Mouse (Mus musculus) embryonic facial prominence, embryonic 12.5 days (tissue): ENCODE measurements around the gene Mgst3. TPM values are rescaled to one million over a fixed set of nuclear protein-coding genes. Genes with fewer than 3 reads are reported as not detected.

Source experiments
- ATAC-seq: fragments of 200-750 bp; cut with Nextera tagmentation; 2 replicates; pipeline ENCODE4 v1.8.0; 2017; ENCODE audit not compliant: insufficient number of reproducible peaks, insufficient read depth, low FRiP score, low TSS enrichment
- H3K27ac ChIP-seq: fragments of 300-500 bp; sonication (generic); 2 replicates; pipeline ENCODE4 v1.5.1; 2016; ENCODE audit warnings: mild to moderate bottlenecking
- H3K27me3 ChIP-seq: fragments of 300-500 bp; sonication (generic); 2 replicates; pipeline ENCODE4 v1.6.1; 2016; ENCODE audit warnings: mild to moderate bottlenecking, moderate library complexity
- H3K36me3 ChIP-seq: fragments of 300-500 bp; sonication (generic); 2 replicates; pipeline ENCODE4 v1.6.1; 2016; ENCODE audit warnings: mild to moderate bottlenecking
- H3K4me1 ChIP-seq: fragments of 300-500 bp; sonication (generic); 2 replicates; pipeline ENCODE4 v1.6.1; 2016
- H3K4me2 ChIP-seq: fragments of 300-500 bp; sonication (generic); replicated peaks from 2 replicates; pipeline ENCODE4 v1.6.1; 2016; ENCODE audit warnings: mild to moderate bottlenecking, moderate library complexity
- H3K4me3 ChIP-seq: fragments of 300-500 bp; sonication (generic); 2 replicates; pipeline ENCODE4 v1.5.1; 2016; ENCODE audit warnings: mild to moderate bottlenecking
- H3K9ac ChIP-seq: fragments of 300-500 bp; sonication (generic); 2 replicates; pipeline ENCODE4 v1.6.1; 2016; ENCODE audit warnings: mild to moderate bottlenecking, moderate library complexity
- H3K9me3 ChIP-seq: fragments of 300-500 bp; sonication (generic); 2 replicates; pipeline ENCODE4 v1.6.1; 2016; ENCODE audit warnings: mild to moderate bottlenecking, moderate library complexity
- WGBS: fragments of 180-500 bp; shearing (Covaris S2); methylation state at CpG from one replicate; pipeline ENCODE4 v1.1.7; 2016; 5-methylcytosine and 5-hydroxymethylcytosine counted together
- microRNA-seq: library from miRNA; unstranded; fragments of <30 nt; microRNA quantifications from one replicate; pipeline ENCODE4, GENCODE M21; 2017
- polyA plus RNA-seq: library from polyadenylated mRNA; unstranded; fragments of >200 nt; fragmentation: Nextera tagmentation; extraction: Ambion mirVana; gene quantifications from 2 replicates; pipeline ENCODE4 v1.2.1, GENCODE M21; 2016

The Mgst3 gene
- polyA plus RNA-seq, 1 experiment from 2014 or later: 40.8 TPM

- WGBS: 11% methylated on average over 12 of the region's 12 CpGs
- no peak for ATAC-seq
- no peak overlapping the region for H3K27ac ChIP-seq
Measured at GRCm38 (mm10) chr1:167337463-167338095, 56.1 kb downstream of the Mgst3 start.

GRCm38 (mm10) chr1:167336398-167336797, 57.2 kb downstream of the Mgst3 start:
- ATAC-seq: no peak

More at GRCm38 (mm10) chr1:167337463-167338095, 56.1 kb downstream of the Mgst3 start:
- H3K4me2 ChIP-seq: no peak overlapping the region
- no peak overlapping the region for H3K4me3 ChIP-seq
- no peaks in the 10 kb centered on the region for H3K9me3 ChIP-seq
- peaks cover 7% of the 10 kb centered on the region for H3K36me3 ChIP-seq
- H3K9ac ChIP-seq: no peak overlapping the region
- peaks cover 7% of the 10 kb centered on the region for H3K27me3 ChIP-seq
- no peaks in the 10 kb centered on the region for H3K4me1 ChIP-seq

GRCm38 (mm10) chr1:167331106-167331505, 62.5 kb downstream of the Mgst3 start:
- 89% methylated on average over 8 of the region's 8 CpGs for WGBS
- H3K4me2 ChIP-seq: no peak overlapping the region
- H3K4me1 ChIP-seq: no peaks in the 10 kb centered on the region
- peaks cover 42% of the 10 kb centered on the region for H3K36me3 ChIP-seq
- no peak for ATAC-seq
- no peaks in the 10 kb centered on the region for H3K27me3 ChIP-seq
- no peak overlapping the region for H3K4me3 ChIP-seq
- H3K9ac ChIP-seq: no peak overlapping the region
- H3K27ac ChIP-seq: no peak overlapping the region
- no peaks in the 10 kb centered on the region for H3K9me3 ChIP-seq

More at GRCm38 (mm10) chr1:167336398-167336797, 57.2 kb downstream of the Mgst3 start:
- H3K9me3 ChIP-seq: no peaks in the 10 kb centered on the region
- H3K36me3 ChIP-seq: peaks cover 18% of the 10 kb centered on the region
- H3K27me3 ChIP-seq: peaks cover 5% of the 10 kb centered on the region
- H3K4me2 ChIP-seq: no peak overlapping the region
- 92% methylated on average over 3 of the region's 3 CpGs for WGBS
- H3K27ac ChIP-seq: no peak overlapping the region
- no peak overlapping the region for H3K4me3 ChIP-seq
- no peak overlapping the region for H3K9ac ChIP-seq
- no peaks in the 10 kb centered on the region for H3K4me1 ChIP-seq

- no peak overlapping the region for H3K27ac ChIP-seq
- WGBS: 91% methylated on average over 6 of the region's 6 CpGs
- no peak for ATAC-seq
- no peaks in the 10 kb centered on the region for H3K27me3 ChIP-seq
- H3K4me2 ChIP-seq: no peak overlapping the region
- H3K4me3 ChIP-seq: no peak overlapping the region
- peaks cover 53% of the 10 kb centered on the region for H3K36me3 ChIP-seq
- H3K4me1 ChIP-seq: no peaks in the 10 kb centered on the region
- H3K9me3 ChIP-seq: no peaks in the 10 kb centered on the region
- no peak overlapping the region for H3K9ac ChIP-seq
Measured at GRCm38 (mm10) chr1:167328776-167329175, 64.9 kb downstream of the Mgst3 start.

Small RNAs within 50 kb of the gene (microRNA-seq; reads per million reads assigned to microRNA genes)
- gene Gm25911: 3.1 reads per million, percentile 13 among the genes with 10 or more reads in this experiment

Other genes starting within 250 kb of the Mgst3 start
- 91.9 and 98.2 TPM in 2 replicates for gene Uck2, start 108.5 kb downstream of the Mgst3 start, polyA plus RNA-seq
- gene Tmco1, start 85.5 kb downstream of the Mgst3 start, polyA plus RNA-seq: 64.6 and 66.3 TPM in 2 replicates
- gene Aldh9a1, start 43.9 kb downstream of the Mgst3 start, polyA plus RNA-seq: 56.1 and 56.6 TPM in 2 replicates
- not detected in 2 replicates for gene Lrrc52, start 72.9 kb upstream of the Mgst3 start, polyA plus RNA-seq
- gene Rxrg, start 204.5 kb upstream of the Mgst3 start, polyA plus RNA-seq: 13.6 and 13.9 TPM in 2 replicates